ENCODE assay signal across 14 mouse cellular contexts in genomic region chr5:73545641-73546040, GRCm38 (mm10).
"Had no signal": no experiment of that assay in that cellular context is flagged by ENCODE, and none has a peak within 500 bp of the region (broad histone marks: within the 10 kb centered on the region; RNA-seq: fewer than 3 reads in every experiment).

No protein-coding gene starts in this region.

- DNase-seq: layer of hippocampus, postnatal 36 days; lung, embryonic 14.5 days; lung, postnatal 10 days; lung, postnatal 4 days; right cerebral cortex, postnatal 14 days; thymus, adult 2 months; thymus, postnatal 25 days had no signal

- H3K4me3 ChIP-seq: limb, embryonic 15.5 days; liver, embryonic 12.5 days; midbrain, embryonic 10.5 days; midbrain, embryonic 15.5 days; neural tube, embryonic 12.5 days; stomach, embryonic 15.5 days had no signal

- H3K36me3 ChIP-seq: midbrain, embryonic 15.5 days had no signal

- H3K27ac ChIP-seq: limb, embryonic 15.5 days; liver, embryonic 12.5 days; midbrain, embryonic 10.5 days; midbrain, embryonic 15.5 days; neural tube, embryonic 12.5 days; stomach, embryonic 15.5 days had no signal

- ATAC-seq: intestine, postnatal 0 days; liver, embryonic 12.5 days; midbrain, embryonic 15.5 days had no signal

- H3K9me3 ChIP-seq: limb, embryonic 15.5 days; liver, embryonic 12.5 days; midbrain, embryonic 10.5 days; midbrain, embryonic 15.5 days; neural tube, embryonic 12.5 days; stomach, embryonic 15.5 days had no signal

- H3K4me2 ChIP-seq: limb, embryonic 15.5 days; liver, embryonic 12.5 days; lung, embryonic 14.5 days; midbrain, embryonic 15.5 days; neural tube, embryonic 12.5 days; stomach, embryonic 15.5 days had no signal

- H3K27me3 ChIP-seq: limb, embryonic 15.5 days; liver, embryonic 12.5 days; midbrain, embryonic 15.5 days; neural tube, embryonic 12.5 days; stomach, embryonic 15.5 days had no signal

- H3K4me1 ChIP-seq: liver, embryonic 12.5 days; midbrain, embryonic 15.5 days; neural tube, embryonic 12.5 days; stomach, embryonic 15.5 days had no signal

- H3K9ac ChIP-seq: limb, embryonic 15.5 days; liver, embryonic 12.5 days; lung, embryonic 14.5 days; midbrain, embryonic 15.5 days; neural tube, embryonic 12.5 days; stomach, embryonic 15.5 days had no signal
